Mouse (Mus musculus) CH12.LX (cell line): ENCODE measurements around the gene Abcc3. TPM values are rescaled to one million over a fixed set of nuclear protein-coding genes. Genes with fewer than 3 reads are reported as not detected.

Experiments used
- DNase-seq: peaks from one replicate; pipeline ENCODE4 v3.0.0-alpha.2; 2013; ENCODE audit errors: extremely low read depth
- H3K27ac ChIP-seq: 2 replicates; pipeline ENCODE4 v1.5.1; 2012; ENCODE audit warnings: low read depth, mild to moderate bottlenecking, control low read depth, moderate library complexity; ENCODE audit not compliant: insufficient read depth
- H3K27me3 ChIP-seq: replicated peaks from 2 replicates; pipeline ENCODE3; 2012; ENCODE audit warnings: inconsistent platforms
- H3K36me3 ChIP-seq, 2 experiments: replicated peaks in 1 of 2; 2 replicates each; pipeline versions ENCODE3 to v1.6.1; 2012; ENCODE audit warnings: inconsistent platforms in 1 of 2, low read length in 1 of 2, mild to moderate bottlenecking in 1 of 2, mixed read lengths in 1 of 2, moderate library complexity in 1 of 2; ENCODE audit not compliant: control insufficient read depth in 1 of 2, insufficient read depth in 1 of 2
- H3K4me1 ChIP-seq, 2 experiments: 2 replicates each; pipeline ENCODE4 v1.6.1; 2012; ENCODE audit warnings: inconsistent platforms in 1 of 2, moderate library complexity in 1 of 2; ENCODE audit not compliant: insufficient read depth in 2 of 2, control insufficient read depth in 1 of 2
- H3K4me2 ChIP-seq: 2 replicates; pipeline ENCODE4 v1.6.1; 2012; ENCODE audit warnings: low read depth, mild to moderate bottlenecking, control low read depth; ENCODE audit not compliant: poor library complexity, insufficient read depth, severe bottlenecking
- H3K4me3 ChIP-seq, 3 experiments: fragments of 150-350 bp in 1 of 3; sonication (generic) in 1 of 3; replicated peaks in 1 of 3; 2 replicates each; pipeline versions ENCODE3 to v1.5.1; 2011 to 2012; ENCODE audit warnings: low read depth in 2 of 3, low read length in 2 of 3, mild to moderate bottlenecking in 2 of 3, moderate library complexity in 2 of 3, control low read depth in 1 of 3, improper control_type of control experiment in 1 of 3, inconsistent platforms in 1 of 3, mixed read lengths in 1 of 3; ENCODE audit not compliant: poor library complexity in 1 of 3
- H3K79me2 ChIP-seq: replicated peaks from 2 replicates; pipeline ENCODE4 v1.6.1; 2012; ENCODE audit warnings: mild to moderate bottlenecking, moderate library complexity; ENCODE audit not compliant: control insufficient read depth, poor library complexity, insufficient read depth, severe bottlenecking; ENCODE audit errors: extremely low read depth
- H3K9ac ChIP-seq: 2 replicates; pipeline ENCODE4 v1.6.1; 2012; ENCODE audit warnings: low read depth, mild to moderate bottlenecking, control low read depth, moderate library complexity; ENCODE audit not compliant: insufficient read depth
- H3K9me3 ChIP-seq: replicated peaks from 2 replicates; pipeline ENCODE3; 2012; ENCODE audit warnings: low read length, inconsistent platforms, mixed read lengths
- BHLHE40 ChIP-seq: IDR thresholded peaks from 2 replicates; pipeline ENCODE4 v1.6.1; 2011; ENCODE audit warnings: mild to moderate bottlenecking, low read depth, low read length, improper control_type of control experiment
- CTCF ChIP-seq, 2 experiments: IDR thresholded peaks in 1 of 2; conservative IDR thresholded peaks in 1 of 2; 2 replicates each; pipeline ENCODE4 v1.5.1; 2011 to 2012; ENCODE audit warnings: low read depth in 2 of 2, low read length in 2 of 2, improper control_type of control experiment in 1 of 2, inconsistent platforms in 1 of 2, mild to moderate bottlenecking in 1 of 2, moderate library complexity in 1 of 2
- E2F4 ChIP-seq: IDR thresholded peaks from 2 replicates; pipeline ENCODE4 v1.6.1; 2011; ENCODE audit warnings: low read depth, low read length, improper control_type of control experiment; ENCODE audit not compliant: insufficient replicate concordance
- EP300 ChIP-seq: IDR thresholded peaks from 2 replicates; pipeline ENCODE4 v1.6.1; 2011; ENCODE audit warnings: low read length, improper control_type of control experiment
- GABPA ChIP-seq: IDR thresholded peaks from 2 replicates; pipeline ENCODE4 v1.6.1; 2012; ENCODE audit warnings: low read depth, low read length, improper control_type of control experiment, inconsistent platforms; ENCODE audit not compliant: insufficient replicate concordance
- JUND ChIP-seq: conservative IDR thresholded peaks from 2 replicates; pipeline ENCODE4 v1.6.1; 2011; ENCODE audit warnings: low read depth, low read length, improper control_type of control experiment
- KAT2A ChIP-seq: IDR thresholded peaks from 2 replicates; pipeline ENCODE4 v1.6.1; 2012; ENCODE audit warnings: low read length, improper control_type of control experiment, inconsistent platforms; ENCODE audit not compliant: insufficient replicate concordance
- MAX ChIP-seq: IDR thresholded peaks from 2 replicates; pipeline ENCODE4 v1.6.1; 2011; ENCODE audit warnings: low read length, improper control_type of control experiment
- MXI1 ChIP-seq: IDR thresholded peaks from 2 replicates; pipeline ENCODE4 v1.6.1; 2011; ENCODE audit warnings: mild to moderate bottlenecking, low read depth, low read length, improper control_type of control experiment
- NRF1 ChIP-seq: IDR thresholded peaks from 2 replicates; pipeline ENCODE4 v1.6.1; 2014; ENCODE audit warnings: low read depth, mild to moderate bottlenecking, inconsistent platforms, low read length, improper control_type of control experiment, moderate library complexity
- POLR2A ChIP-seq: IDR thresholded peaks from 2 replicates; pipeline ENCODE4 v1.6.1; 2011; ENCODE audit warnings: low read depth, mild to moderate bottlenecking, improper control_type of control experiment, low read length
- POLR2AphosphoS2 ChIP-seq: IDR thresholded peaks from 2 replicates; pipeline ENCODE4 v1.6.1; 2011; ENCODE audit warnings: low read depth, low read length, improper control_type of control experiment
- RAD21 ChIP-seq: IDR thresholded peaks from 2 replicates; pipeline ENCODE4 v1.6.1; 2011; ENCODE audit warnings: low read depth, mild to moderate bottlenecking, low read length, improper control_type of control experiment, moderate library complexity
- RCOR1 ChIP-seq: conservative IDR thresholded peaks from 2 replicates; pipeline ENCODE4 v1.6.1; 2012; ENCODE audit warnings: low read depth, mild to moderate bottlenecking, inconsistent platforms, low read length, improper control_type of control experiment
- SMC3 ChIP-seq: IDR thresholded peaks from 2 replicates; pipeline ENCODE4 v1.6.1; 2011; ENCODE audit warnings: low read depth, low read length, improper control_type of control experiment
- TBP ChIP-seq: conservative IDR thresholded peaks from 2 replicates; pipeline ENCODE4 v1.6.1; 2011; ENCODE audit warnings: low read depth, low read length, improper control_type of control experiment
- USF1 ChIP-seq: IDR thresholded peaks from 2 replicates; pipeline ENCODE4 v1.6.1; 2014; ENCODE audit warnings: low read depth, mild to moderate bottlenecking, inconsistent platforms, low read length, improper control_type of control experiment
- ZC3H11A ChIP-seq: IDR thresholded peaks from 2 replicates; pipeline ENCODE4 v1.6.1; 2012; ENCODE audit warnings: low read depth, mild to moderate bottlenecking, inconsistent platforms, low read length, improper control_type of control experiment
- ZKSCAN1 ChIP-seq: IDR thresholded peaks from 2 replicates; pipeline ENCODE4 v1.6.1; 2012; ENCODE audit warnings: low read depth, inconsistent platforms, low read length, improper control_type of control experiment, borderline replicate concordance
- dilution Hi-C: fragments of 300-500 bp; cut with MboI; formaldehyde crosslinking; loops from 2 replicates; pipeline ENCODE4 v1.14.3; 2020; ENCODE audit warnings: low sequenced_read_pairs; ENCODE audit not compliant: extremely low pct_unique_long_range_greater_than_20kb, extremely low pct_ligation_motif_present
- in situ Hi-C: fragments of 300-500 bp; cut with MboI; formaldehyde crosslinking; loops from 3 replicates; pipeline ENCODE4 v1.14.3; 2019; ENCODE audit warnings: low sequenced_read_pairs, low pct_ligation_motif_present, low pct_unique_long_range_greater_than_20kb, mixed read lengths
- polyA plus RNA-seq: library from polyadenylated mRNA; unstranded; fragments of >175 nt; gene quantifications from 2 replicates; pipeline ENCODE4 v1.2.1, GENCODE M21; 2012; ENCODE audit warnings: low read depth; ENCODE audit not compliant: insufficient read length
- total RNA-seq, 2 experiments: library from RNA; depleted of rRNA; stranded (reverse); fragments of 300-350 nt in 1 of 2; fragments of >200 nt in 1 of 2; gene quantifications; 2 replicates each; pipeline ENCODE4 v1.2.3; 2012 to 2014

Abcc3 gene
- total and polyA plus RNA-seq, 3 experiments, result 0.21 to 0.66 (median 0.40) TPM

GRCm38 (mm10) chr11:94404641-94405260 is 12.0 kb upstream of the Abcc3 start:
- 0 out of 2 replicates have a peak overlapping the region, but pooled peaks have one; percentile 5 for H3K4me2 ChIP-seq
- DNase-seq, result peak; percentile 80
- H3K36me3 ChIP-seq, result peaks cover 0 to 2% of the 10 kb centered on the region in 2 experiments
- in situ Hi-C loops (no loop called here), dilution Hi-C loops (no loop called here)
- H3K4me1 ChIP-seq, result peaks cover 22 to 67% of the 10 kb centered on the region in 2 experiments
- no peaks in the 10 kb centered on the region for H3K79me2 ChIP-seq
- TF ChIP-seq EP300 (no peak), TBP (no peak), ZC3H11A (peak; percentile 60; the same call in 1 of the 2 replicates), POLR2AphosphoS2 (no peak), POLR2A (no peak), RAD21 (peak; percentile 71), USF1 (no peak), SMC3 (peak; percentile 98), GABPA (no peak), CTCF (conservative IDR thresholded peaks at IDR 0.05 in 1 of 2, IDR thresholded peaks at IDR 0.05 in 1 of 2; ENCODE audit: low read depth in 2 of 2, low read length in 2 of 2) (peak; percentile 75 to 94)
- H3K27me3 ChIP-seq, result no peaks in the 10 kb centered on the region
- H3K9ac ChIP-seq, result no peak overlapping the region
- H3K4me3 ChIP-seq, result peak overlapping the region in 2 of 3 experiments; percentile 2 to 9
- H3K9me3 ChIP-seq, result no peaks in the 10 kb centered on the region
- H3K27ac ChIP-seq, result no peak overlapping the region

- H3K27ac ChIP-seq, result no peak overlapping the region
- H3K4me3 ChIP-seq, result no peak overlapping the region
- peaks cover 0 to 2% of the 10 kb centered on the region in 2 experiments for H3K36me3 ChIP-seq
- in situ Hi-C loops (no loop called here), dilution Hi-C loops (no loop called here)
- no peak overlapping the region for H3K4me2 ChIP-seq
- no peak for TF ChIP-seq KAT2A
- TF ChIP-seq POLR2AphosphoS2, result no peak
- TF ChIP-seq ZKSCAN1, result no peak
- no peak for TF ChIP-seq MXI1
- TF ChIP-seq NRF1, result no peak
- no peak for TF ChIP-seq RCOR1
- TF ChIP-seq EP300, result no peak
- TF ChIP-seq TBP, result no peak
- TF ChIP-seq JUND, result no peak
- no peak for TF ChIP-seq MAX
- TF ChIP-seq BHLHE40, result no peak
- TF ChIP-seq E2F4, result no peak
- no peak for DNase-seq
- H3K4me1 ChIP-seq, result peaks cover 22 to 62% of the 10 kb centered on the region in 2 experiments
- H3K79me2 ChIP-seq, result no peaks in the 10 kb centered on the region
- no peak overlapping the region for H3K9ac ChIP-seq
- H3K27me3 ChIP-seq, result no peaks in the 10 kb centered on the region
- no peaks in the 10 kb centered on the region for H3K9me3 ChIP-seq
Measured at GRCm38 (mm10) chr11:94404178-94404577, 11.4 kb upstream of the Abcc3 start.
